Mouse (Mus musculus): ENCODE data around the gene Slc6a19.

DNA sequence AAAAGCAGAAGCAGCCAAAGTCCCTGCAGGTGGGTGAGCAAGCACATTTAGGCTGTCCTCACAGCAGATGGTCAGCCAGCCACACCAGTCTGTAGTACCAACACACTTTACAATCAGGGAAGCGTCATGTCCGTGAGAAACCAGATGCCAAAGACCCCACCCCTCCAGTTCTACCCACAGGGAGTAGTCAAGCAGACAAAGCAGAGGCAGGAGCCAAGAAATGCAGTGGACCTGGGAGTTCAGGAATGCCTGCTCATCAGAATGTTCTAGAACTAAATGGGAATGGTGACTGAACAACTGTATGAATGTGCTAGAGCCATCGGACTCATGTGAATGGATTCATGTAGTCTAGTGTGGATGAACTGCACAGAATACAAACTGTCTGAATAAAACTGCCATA lies 17.1 kb downstream of the Slc6a19 start:
- TF ChIP-seq POLR2A (IDR thresholded peaks at IDR 0.05; ENCODE audit: control insufficient read depth, low read depth, low read length) = no peak
- TF ChIP-seq CTCF (IDR thresholded peaks at IDR 0.05; ENCODE audit: control insufficient read depth, insufficient read depth, insufficient replicate concordance, low read depth, low read length) = no peak

Measured in testis, adult 2 months (tissue).